Mouse (Mus musculus): ENCODE data around the gene Tmem121.
"Not testable (repeated sequence)": the region's sequence is repeated elsewhere in the genome, so short reads cannot be mapped to it uniquely, and the experiment has no call there.

Tmem121 gene

GRCm38 (mm10) chr12:113221289-113221688 is 35.6 kb downstream of the Tmem121 start:
- no peak for DNase-seq (ENCODE audit: low read depth)

DNA sequence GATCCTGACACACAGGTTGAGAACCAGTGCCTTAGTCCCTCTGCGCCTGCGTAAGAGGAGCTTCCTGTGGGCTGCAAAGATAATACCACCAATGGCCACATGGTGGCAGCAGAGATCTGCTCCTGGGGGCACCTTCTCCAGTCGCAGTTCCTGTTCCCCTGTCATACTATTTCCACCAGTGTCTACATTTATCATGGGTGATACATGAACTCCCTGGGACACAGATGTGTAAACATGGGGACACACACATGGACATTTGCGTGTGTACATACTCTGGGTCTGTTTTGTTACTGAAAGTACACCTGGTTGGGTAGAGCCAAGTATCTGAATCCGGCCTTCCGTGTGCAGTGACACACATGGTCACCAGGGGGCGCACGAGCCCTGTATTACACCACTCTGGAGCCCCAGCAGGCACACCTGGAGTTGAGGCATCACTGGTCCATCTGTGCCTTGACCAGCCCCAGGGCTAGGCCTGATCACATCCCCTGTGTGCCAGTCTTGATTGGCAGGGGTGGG is 36.4 kb downstream of the Tmem121 start:
- DNase-seq (ENCODE audit: low read depth) = peak; percentile 89

- no peak for DNase-seq (ENCODE audit: low read depth)
These were observed 37.0 kb downstream of the Tmem121 start for GRCm38 (mm10) chr12:113222748-113223147.

GRCm38 (mm10) chr12:113224206-113224605 is 38.5 kb downstream of the Tmem121 start:
- no peak for DNase-seq (ENCODE audit: low read depth)

DNA sequence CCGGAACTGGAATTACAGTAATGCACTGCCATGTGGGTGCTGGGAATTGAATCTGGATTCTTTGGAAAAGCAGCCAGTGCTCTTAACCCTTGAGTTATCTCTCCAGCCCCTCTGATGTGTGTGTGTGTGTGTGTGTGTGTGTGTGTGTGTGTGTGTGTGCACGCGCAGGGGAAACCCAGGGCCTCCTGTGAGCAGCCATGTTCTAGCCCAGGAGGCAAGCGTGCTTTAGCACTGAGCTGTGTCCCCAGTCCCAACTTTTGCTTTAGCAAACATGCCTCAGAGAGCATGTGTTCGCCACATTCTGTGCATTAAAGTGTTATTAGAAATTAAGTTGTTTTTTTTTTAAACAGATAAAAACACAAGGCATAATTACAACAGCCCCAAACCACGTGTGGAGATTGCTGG is 39.0 kb downstream of the Tmem121 start:
- no peak for DNase-seq (ENCODE audit: low read depth)

DNA sequence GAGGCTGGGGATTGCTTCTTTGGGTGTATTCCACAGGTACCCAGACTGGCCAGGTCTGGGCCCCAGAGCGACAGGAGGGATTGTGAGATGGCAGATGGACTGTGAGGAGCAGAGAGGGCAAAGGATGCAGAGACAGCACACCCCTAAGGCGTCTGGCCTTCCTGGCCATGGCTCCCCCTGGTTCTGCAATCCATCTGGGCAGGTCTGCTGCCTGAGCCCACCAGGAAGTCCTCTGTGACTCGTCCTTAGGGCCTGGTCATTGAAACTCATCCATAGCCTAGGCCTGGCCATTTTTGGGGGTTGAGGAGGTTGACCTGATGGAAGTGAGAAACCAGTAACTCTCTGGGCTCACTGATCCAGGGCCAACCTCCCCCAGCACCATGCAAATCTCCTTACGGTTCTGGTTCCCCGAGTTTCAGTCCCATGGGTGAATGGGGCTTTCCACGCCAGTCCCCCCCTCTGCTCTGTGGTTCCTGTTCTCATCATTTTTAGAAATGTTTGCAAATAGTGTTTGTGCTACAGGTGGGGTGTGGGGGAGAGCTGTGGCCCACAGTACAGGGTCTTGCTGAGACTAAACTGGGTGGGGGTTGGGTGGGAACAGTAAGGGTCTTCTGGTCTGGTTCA is 42.4 kb downstream of the Tmem121 start:
- no peak for DNase-seq (ENCODE audit: low read depth)

DNA sequence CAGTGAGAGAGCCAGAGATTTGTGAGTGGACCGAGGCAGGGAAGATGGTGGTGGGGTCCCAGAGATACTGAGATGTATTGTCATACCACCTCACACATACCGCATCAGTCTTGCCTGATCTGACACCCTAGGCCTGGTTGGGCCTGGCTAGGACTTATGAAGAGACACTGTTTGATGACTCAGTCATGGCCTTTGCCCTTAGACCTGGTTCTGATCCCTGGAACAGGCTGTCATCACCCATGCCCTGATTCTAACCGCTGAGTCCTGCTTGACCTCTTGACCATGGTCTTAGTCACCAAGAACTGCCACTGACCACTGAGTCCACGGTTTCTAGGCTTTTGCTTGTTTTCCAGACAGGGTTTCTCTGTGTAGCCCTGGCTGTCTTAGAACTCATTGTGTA is 45.0 kb downstream of the Tmem121 start:
- no peak for DNase-seq (ENCODE audit: low read depth)

GRCm38 (mm10) chr12:113231551-113232263 is 46.0 kb downstream of the Tmem121 start:
- not testable (repeated sequence) for DNase-seq (ENCODE audit: low read depth)

GRCm38 (mm10) chr12:113232264-113232750 is 46.6 kb downstream of the Tmem121 start:
- not testable (repeated sequence) for DNase-seq (ENCODE audit: low read depth)
